Mouse (Mus musculus) MEL (cell line): ENCODE measurements around the gene Mical3.

Experiments
- EP300 ChIP-seq, 2 experiments: IDR thresholded peaks; 2 replicates each; pipeline ENCODE4 v1.6.1; 2011; ENCODE audit warnings: improper control_type of control experiment in 2 of 2, low read length in 2 of 2, low read depth in 1 of 2, mild to moderate bottlenecking in 1 of 2
- GATA1 ChIP-seq: IDR thresholded peaks from 2 replicates; pipeline ENCODE4 v1.6.1; 2011; ENCODE audit warnings: low read depth, low read length, improper control_type of control experiment
- HCFC1 ChIP-seq: IDR thresholded peaks from 2 replicates; pipeline ENCODE4 v1.6.1; 2012; ENCODE audit warnings: low read depth, mild to moderate bottlenecking, inconsistent platforms, low read length, improper control_type of control experiment, moderate library complexity
- JUND ChIP-seq: IDR thresholded peaks from 2 replicates; pipeline ENCODE4 v1.6.1; 2011; ENCODE audit warnings: low read depth, mild to moderate bottlenecking, improper control_type of control experiment, low read length
- NELFE ChIP-seq: IDR thresholded peaks from 2 replicates; pipeline ENCODE4 v1.6.1; 2011; ENCODE audit warnings: low read depth, low read length, improper control_type of control experiment
- POLR2A ChIP-seq, 2 experiments: IDR thresholded peaks; 2 replicates each; pipeline ENCODE4 v1.6.1; 2011 to 2012; ENCODE audit warnings: low read length in 2 of 2, mild to moderate bottlenecking in 2 of 2, control low read depth in 1 of 2, improper control_type of control experiment in 1 of 2, low read depth in 1 of 2, moderate library complexity in 1 of 2; ENCODE audit not compliant: control insufficient read depth in 1 of 2, insufficient read depth in 1 of 2, poor library complexity in 1 of 2
- SMC3 ChIP-seq: IDR thresholded peaks from 2 replicates; pipeline ENCODE4 v1.6.1; 2011; ENCODE audit warnings: low read depth, low read length, improper control_type of control experiment

GRCm38 (mm10) chr6:120940446-120941083 is 190.2 kb downstream of the Mical3 start:
- TF ChIP-seq HCFC1 (no peak), EP300 (IDR thresholded peaks at IDR 0.05; ENCODE audit: low read depth in 1 of 2, low read length in 2 of 2) (no peak), SMC3 (no peak), POLR2A (IDR thresholded peaks at IDR 0.05; ENCODE audit: control insufficient read depth in 1 of 2, insufficient read depth in 1 of 2, low read depth in 1 of 2, low read length in 2 of 2, poor library complexity in 1 of 2) (no peak), JUND (no peak), GATA1 (no peak), NELFE (no peak)
